Mouse (Mus musculus): ENCODE results near the gene Cd9. TPM values are rescaled to one million over a fixed set of nuclear protein-coding genes. Genes with fewer than 3 reads are reported as not detected.

Gene Cd9
- polyA plus RNA-seq, 1 experiment = not detected

GRCm38 (mm10) chr6:125509783-125510182 is 15.2 kb upstream of the Cd9 start:
- Histone ChIP-seq H3K4me1 (ENCODE audit: control insufficient read depth, insufficient read depth, low read length) (0 out of 2 replicates have a peak, but pooled peaks cover 2% of the 10 kb centered on the region), H3K27ac (ENCODE audit: insufficient read depth, low read depth, low read length) (no peak overlapping the region), H3K4me3 (ENCODE audit: insufficient read depth, low read depth, low read length) (no peak overlapping the region)
- TF ChIP-seq POLR2A (IDR thresholded peaks at IDR 0.05; ENCODE audit: insufficient read depth, low read depth, low read length) (no peak), CTCF (IDR thresholded peaks at IDR 0.05; ENCODE audit: insufficient read depth, low read depth, low read length) (no peak)
- 93% methylated on average over 3 of the region's 3 CpGs for WGBS

DNA sequence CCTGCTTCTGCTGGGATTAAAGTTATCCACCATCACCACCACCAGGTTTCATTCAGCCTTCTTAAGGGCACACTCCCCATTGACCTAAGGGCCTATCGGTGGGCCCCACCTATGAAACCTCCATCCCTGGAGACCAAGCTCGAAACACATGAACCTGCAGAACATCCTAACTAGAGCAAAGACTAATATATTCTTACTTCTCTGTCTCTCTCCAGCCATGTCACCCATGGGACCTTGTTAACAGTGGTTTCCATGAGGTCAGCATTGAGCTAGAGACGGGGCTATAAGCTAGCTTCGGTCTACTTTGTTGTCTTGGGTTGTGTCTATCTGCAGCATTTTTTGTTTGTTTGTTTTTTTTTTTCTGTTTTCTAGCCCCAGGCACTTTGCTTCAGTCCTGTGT is 11.8 kb upstream of the Cd9 start:
- 96% methylated on average over 4 of the region's 4 CpGs for WGBS
- no peak overlapping the region for H3K27ac ChIP-seq (ENCODE audit: insufficient read depth, low read depth, low read length)
- TF ChIP-seq CTCF (IDR thresholded peaks at IDR 0.05; ENCODE audit: insufficient read depth, low read depth, low read length) (no peak), POLR2A (IDR thresholded peaks at IDR 0.05; ENCODE audit: insufficient read depth, low read depth, low read length) (no peak)
- H3K4me1 ChIP-seq (ENCODE audit: control insufficient read depth, insufficient read depth, low read length) = 0 out of 2 replicates have a peak, but pooled peaks cover 2% of the 10 kb centered on the region
- H3K4me3 ChIP-seq (ENCODE audit: insufficient read depth, low read depth, low read length) = no peak overlapping the region

DNA sequence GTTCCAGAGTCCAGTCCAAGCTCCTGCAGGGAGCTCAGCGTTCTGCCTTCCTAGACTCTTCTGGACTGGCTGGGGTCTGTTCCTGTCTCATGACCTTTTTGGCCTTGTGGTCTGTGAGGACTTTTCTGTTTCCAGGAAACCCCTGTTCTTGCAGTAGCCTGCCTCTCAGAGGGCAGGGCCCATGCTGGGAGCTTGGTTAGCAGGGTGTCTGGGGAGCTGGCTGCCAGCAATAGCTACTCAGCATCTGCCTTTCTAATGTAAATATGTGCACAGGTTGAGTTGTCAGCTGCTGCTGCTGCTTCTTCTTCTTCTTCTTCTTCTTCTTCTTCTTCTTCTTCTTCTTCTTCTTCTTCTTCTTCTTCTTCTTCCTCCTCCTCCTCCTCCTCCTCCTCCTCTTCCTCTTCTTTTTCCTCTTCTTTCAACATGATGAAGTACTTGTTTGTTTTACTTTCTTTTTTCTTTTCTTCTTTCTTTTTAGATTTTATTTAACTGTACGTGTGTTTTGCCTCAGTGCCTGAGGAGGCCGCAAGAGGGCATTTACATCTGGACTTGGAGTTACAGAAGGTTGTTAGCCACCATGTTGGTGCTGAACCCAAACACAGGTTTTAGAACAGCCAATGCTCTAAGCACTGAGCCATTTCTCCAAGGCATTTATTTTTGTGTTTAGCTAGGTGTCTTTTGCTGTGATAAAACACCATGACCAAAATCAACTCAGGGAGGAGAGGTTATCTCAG is 10.2 kb upstream of the Cd9 start:
- Histone ChIP-seq H3K4me3 (ENCODE audit: insufficient read depth, low read depth, low read length) (no peak overlapping the region), H3K27ac (ENCODE audit: insufficient read depth, low read depth, low read length) (no peak overlapping the region), H3K4me1 (ENCODE audit: control insufficient read depth, insufficient read depth, low read length) (no peaks in the 10 kb centered on the region)
- WGBS = 69% methylated on average over 3 of the region's 3 CpGs
- TF ChIP-seq POLR2A (IDR thresholded peaks at IDR 0.05; ENCODE audit: insufficient read depth, low read depth, low read length) (no peak), CTCF (IDR thresholded peaks at IDR 0.05; ENCODE audit: insufficient read depth, low read depth, low read length) (no peak)

- no peak for TF ChIP-seq CTCF (IDR thresholded peaks at IDR 0.05; ENCODE audit: insufficient read depth, low read depth, low read length)
- no peak for TF ChIP-seq POLR2A (IDR thresholded peaks at IDR 0.05; ENCODE audit: insufficient read depth, low read depth, low read length)
- no peak overlapping the region for H3K27ac ChIP-seq (ENCODE audit: insufficient read depth, low read depth, low read length)
Observed at GRCm38 (mm10) chr6:125503186-125503802, 8.7 kb upstream of the Cd9 start.

GRCm38 (mm10) chr6:125498062-125498461 is 3.5 kb upstream of the Cd9 start:
- H3K4me1 ChIP-seq (ENCODE audit: control insufficient read depth, insufficient read depth, low read length) = peaks cover 11% of the 10 kb centered on the region
- H3K27ac ChIP-seq (ENCODE audit: insufficient read depth, low read depth, low read length) = no peak overlapping the region
- H3K4me3 ChIP-seq (ENCODE audit: insufficient read depth, low read depth, low read length) = no peak overlapping the region
- TF ChIP-seq CTCF (IDR thresholded peaks at IDR 0.05; ENCODE audit: insufficient read depth, low read depth, low read length) = no peak
- TF ChIP-seq POLR2A (IDR thresholded peaks at IDR 0.05; ENCODE audit: insufficient read depth, low read depth, low read length) = no peak
- 31% methylated on average over 5 of the region's 5 CpGs for WGBS

More at GRCm38 (mm10) chr6:125503186-125503802, 8.7 kb upstream of the Cd9 start:
- 96% methylated on average over 11 of the region's 11 CpGs for WGBS
- Histone ChIP-seq H3K4me1 (ENCODE audit: control insufficient read depth, insufficient read depth, low read length) (no peaks in the 10 kb centered on the region), H3K4me3 (ENCODE audit: insufficient read depth, low read depth, low read length) (no peak overlapping the region)

- no peak overlapping the region for H3K4me3 ChIP-seq (ENCODE audit: insufficient read depth, low read depth, low read length)
- TF ChIP-seq CTCF (IDR thresholded peaks at IDR 0.05; ENCODE audit: insufficient read depth, low read depth, low read length) = no peak
- TF ChIP-seq POLR2A (IDR thresholded peaks at IDR 0.05; ENCODE audit: insufficient read depth, low read depth, low read length) = no peak
- 96% methylated on average over 12 of the region's 12 CpGs for WGBS
- H3K4me1 ChIP-seq (ENCODE audit: control insufficient read depth, insufficient read depth, low read length) = peaks cover 14% of the 10 kb centered on the region
- no peak overlapping the region for H3K27ac ChIP-seq (ENCODE audit: insufficient read depth, low read depth, low read length)
Observed at GRCm38 (mm10) chr6:125496417-125496816, 1.8 kb upstream of the Cd9 start.

DNA sequence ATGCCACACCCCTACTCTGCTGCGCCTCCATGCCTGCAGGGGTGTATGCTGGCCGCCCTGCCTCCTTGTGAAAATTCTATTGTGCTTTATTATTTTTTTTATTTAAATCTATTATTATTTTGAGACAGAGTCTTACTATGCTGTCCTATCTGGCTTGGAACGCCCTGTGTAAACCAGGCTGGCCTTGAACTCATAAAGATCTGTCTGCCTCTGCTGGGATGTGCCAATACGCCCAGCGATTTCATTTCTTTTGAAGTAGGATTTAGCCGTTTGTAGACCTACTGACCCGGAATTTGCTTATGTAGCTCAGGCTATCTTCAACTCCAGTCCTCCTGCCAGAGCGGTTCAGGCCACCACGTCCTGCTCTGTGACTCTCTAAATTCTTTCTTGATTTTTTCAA is 770 bp upstream of the Cd9 start:
- H3K4me1 ChIP-seq (ENCODE audit: control insufficient read depth, insufficient read depth, low read length) = peaks cover 14% of the 10 kb centered on the region
- 89% methylated on average over 9 of the region's 9 CpGs for WGBS
- no peak overlapping the region for H3K4me3 ChIP-seq (ENCODE audit: insufficient read depth, low read depth, low read length)
- H3K27ac ChIP-seq (ENCODE audit: insufficient read depth, low read depth, low read length) = no peak overlapping the region
- TF ChIP-seq CTCF (IDR thresholded peaks at IDR 0.05; ENCODE audit: insufficient read depth, low read depth, low read length) (no peak), POLR2A (IDR thresholded peaks at IDR 0.05; ENCODE audit: insufficient read depth, low read depth, low read length) (no peak)

- Histone ChIP-seq H3K27ac (ENCODE audit: insufficient read depth, low read depth, low read length) (no peak overlapping the region), H3K4me3 (ENCODE audit: insufficient read depth, low read depth, low read length) (peak overlapping the region; percentile 7; the same call in 1 of the 2 replicates), H3K4me1 (ENCODE audit: control insufficient read depth, insufficient read depth, low read length) (peaks cover 14% of the 10 kb centered on the region)
- TF ChIP-seq POLR2A (IDR thresholded peaks at IDR 0.05; ENCODE audit: insufficient read depth, low read depth, low read length) = no peak
- WGBS = 65% methylated on average over 5 of the region's 5 CpGs
Observed at GRCm38 (mm10) chr6:125493147-125493546, 1.4 kb downstream of the Cd9 start.

DNA sequence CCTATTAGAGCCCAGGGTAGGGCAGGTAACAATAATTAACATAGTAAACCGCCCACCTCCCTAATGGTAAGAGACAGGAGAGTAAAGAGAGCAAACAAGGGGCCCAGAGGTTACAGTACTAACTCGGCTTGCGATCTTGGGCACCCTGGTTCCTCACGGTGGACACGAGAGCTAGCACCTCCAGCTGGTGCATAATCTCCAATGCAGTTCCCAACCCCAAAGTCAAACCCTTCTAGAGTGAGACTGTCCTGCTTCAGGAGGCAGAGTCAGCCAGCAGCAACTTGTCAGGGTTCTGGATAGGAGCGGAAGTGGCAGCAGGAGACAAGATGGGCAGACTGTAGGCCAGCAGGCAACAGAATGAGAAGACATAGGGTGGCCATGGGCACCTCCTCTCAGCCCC is 1.9 kb downstream of the Cd9 start:
- H3K4me3 ChIP-seq (ENCODE audit: insufficient read depth, low read depth, low read length) = no peak overlapping the region
- 84% methylated on average over 6 of the region's 6 CpGs for WGBS
- H3K4me1 ChIP-seq (ENCODE audit: control insufficient read depth, insufficient read depth, low read length) = peaks cover 14% of the 10 kb centered on the region
- H3K27ac ChIP-seq (ENCODE audit: insufficient read depth, low read depth, low read length) = no peak overlapping the region
- TF ChIP-seq CTCF (IDR thresholded peaks at IDR 0.05; ENCODE audit: insufficient read depth, low read depth, low read length) (no peak), POLR2A (IDR thresholded peaks at IDR 0.05; ENCODE audit: insufficient read depth, low read depth, low read length) (no peak)

All from olfactory bulb, adult 2 months (tissue).